Mouse (Mus musculus): Measurements from ENCODE around the gene Mzt1.

- TF ChIP-seq CTCF (IDR thresholded peaks at IDR 0.05; ENCODE audit: low read depth, low read length) (no peak), POLR2A (IDR thresholded peaks at IDR 0.05; ENCODE audit: insufficient read depth, low read length) (no peak), EP300 (IDR thresholded peaks at IDR 0.05; ENCODE audit: insufficient read depth, low read depth, low read length) (no peak)
Measured at GRCm38 (mm10) chr14:98989818-98990217, 56.1 kb downstream of the Mzt1 start.
